Mouse (Mus musculus) Patski (cell line): ENCODE results near the gene Daam1. TPM values are rescaled to one million over a fixed set of nuclear protein-coding genes. Genes with fewer than 3 reads are reported as not detected.

Source experiments
- ATAC-seq: fragments of 100-300 bp; one replicate; pipeline ENCODE4 v1.8.0; 2021
- CTCF ChIA-PET: fragments of 350-600 bp; sonication (Branson Sonifier 250); formaldehyde crosslinking; loops from one replicate; lab custom pipeline; 2022; ENCODE audit warnings: inconsistent platforms; lab: Charles Lee
- POLR2A ChIA-PET: fragments of 350-600 bp; sonication (Branson Sonifier 250); formaldehyde crosslinking; loops from one replicate; lab custom pipeline; 2022; ENCODE audit warnings: antibody characterized with exemption, inconsistent platforms; lab: Charles Lee
- DNase-seq: peaks from one replicate; pipeline ENCODE4 v3.0.0-alpha.2; 2011; ENCODE audit warnings: low read depth, low spot score
- H3K27me3 ChIP-seq: fragments of 371-371 bp; one replicate; pipeline ENCODE4 v1.5.1; 2021
- CTCF ChIP-seq: fragments of 100-300 bp; IDR thresholded peaks from one replicate; pipeline ENCODE4 v1.5.1; 2021
- in situ Hi-C: fragments of 300-500 bp; cut with MboI; formaldehyde crosslinking; loops from 3 replicates; pipeline ENCODE4 v1.11.1; 2018; ENCODE audit warnings: low pct_unique_long_range_greater_than_20kb, mixed read lengths
- polyA plus RNA-seq: library from polyadenylated mRNA; unstranded; gene quantifications from one replicate; pipeline ENCODE4 v1.2.3, GENCODE M21; 2021

The Daam1 gene
- polyA plus RNA-seq, 1 experiment from 2014 or later, result 12.9 TPM

DNA sequence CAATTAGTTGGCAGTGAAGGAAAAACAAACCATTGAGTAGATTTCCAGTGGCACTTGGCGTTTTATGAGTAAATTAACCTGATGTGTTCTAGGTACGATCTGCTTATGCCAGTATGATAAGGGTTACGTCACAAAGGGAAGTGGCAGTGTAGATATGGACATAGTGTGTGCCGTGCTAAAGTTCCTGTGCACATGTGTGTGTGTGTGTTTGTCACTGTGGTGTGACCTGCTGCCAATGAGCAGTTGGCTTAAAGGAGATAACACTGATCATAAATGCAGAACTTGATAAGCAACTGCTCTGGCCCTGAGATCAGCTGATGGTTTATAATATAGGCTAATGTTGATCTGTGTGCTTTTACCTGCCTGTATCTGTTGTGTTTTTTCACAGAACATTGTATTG lies 73.4 kb downstream of the Daam1 start:
- POLR2A ChIA-PET, result no interaction called here
- CTCF ChIA-PET, result interaction anchor here (0.6 to 1.6 kb wide), 4 partner anchors 9 to 319 kb away, joined by 3 to 4 read pairs (median 3); no protein-coding TSS in a partner anchor
- no peaks in the 10 kb centered on the region for H3K27me3 ChIP-seq
- ATAC-seq (no peak), DNase-seq (no peak)
- TF ChIP-seq CTCF, result no peak
- in situ Hi-C loops, result no loop called here

DNA sequence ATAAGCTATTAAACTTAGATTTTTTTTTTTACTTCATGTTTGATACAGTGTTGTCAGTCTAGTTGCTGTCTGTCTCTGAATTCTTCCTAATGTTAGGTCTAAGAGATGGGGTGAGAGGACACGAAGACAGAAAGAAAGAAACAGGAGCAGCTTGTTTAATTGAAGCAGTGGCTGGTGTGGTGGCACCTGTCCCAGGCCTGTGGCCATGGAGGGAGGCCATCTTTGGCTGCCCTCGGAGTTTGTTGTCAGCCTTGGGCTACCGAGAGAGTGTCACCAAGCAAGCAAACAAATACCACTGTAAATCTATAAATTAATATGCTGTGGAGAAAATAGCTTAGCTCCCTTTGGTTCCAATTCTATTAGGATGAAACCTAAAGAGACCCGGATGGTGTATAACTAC lies 74.0 kb downstream of the Daam1 start:
- ATAC-seq (no peak), DNase-seq (no peak)
- ChIA-PET POLR2A (no interaction called here), CTCF (interaction anchor here (1.6 kb wide), 1 partner anchor 31 kb away, joined by 3 read pairs; no protein-coding TSS in a partner anchor)
- TF ChIP-seq CTCF, result no peak
- no peaks in the 10 kb centered on the region for H3K27me3 ChIP-seq
- in situ Hi-C loops, result no loop called here

DNA sequence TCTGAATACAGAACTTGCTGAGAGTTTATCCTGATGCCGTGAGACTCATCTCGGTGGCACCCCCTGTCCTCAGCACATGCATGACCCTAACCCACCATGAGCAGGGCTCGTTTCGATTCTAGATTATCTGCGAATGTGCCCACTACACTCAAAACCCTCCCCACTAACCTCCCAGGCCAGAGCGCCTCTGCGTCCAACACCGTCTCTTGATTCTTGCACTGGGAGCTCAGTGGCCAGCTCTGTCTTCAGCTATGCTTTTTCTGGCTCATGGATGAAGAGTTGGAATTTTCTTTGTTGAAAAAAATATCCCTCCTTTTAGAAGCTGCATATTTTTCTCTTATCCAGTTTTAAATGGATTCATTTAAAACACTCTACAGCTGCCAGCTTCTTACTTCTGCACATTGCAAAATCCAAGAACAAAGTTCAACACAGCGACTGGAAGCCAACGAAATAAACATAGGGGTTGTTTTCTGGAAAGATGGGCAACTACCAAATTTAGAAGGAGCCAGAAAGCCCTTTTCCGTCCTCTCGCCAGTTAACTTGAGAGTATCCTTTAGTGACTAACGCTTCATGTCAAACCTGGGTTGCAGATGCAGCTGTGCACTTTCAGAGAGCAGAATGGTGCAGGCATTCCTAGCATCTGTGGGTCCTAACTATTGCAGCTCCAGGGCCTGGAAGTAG lies 74.9 kb downstream of the Daam1 start:
- in situ Hi-C loops, result no loop called here
- no peak for TF ChIP-seq CTCF
- ATAC-seq (no peak), DNase-seq (no peak)
- ChIA-PET CTCF (interaction anchor here (1.6 kb wide), 1 partner anchor 30 kb away, joined by 3 read pairs; no protein-coding TSS in a partner anchor), POLR2A (no interaction called here)
- H3K27me3 ChIP-seq, result no peaks in the 10 kb centered on the region

DNA sequence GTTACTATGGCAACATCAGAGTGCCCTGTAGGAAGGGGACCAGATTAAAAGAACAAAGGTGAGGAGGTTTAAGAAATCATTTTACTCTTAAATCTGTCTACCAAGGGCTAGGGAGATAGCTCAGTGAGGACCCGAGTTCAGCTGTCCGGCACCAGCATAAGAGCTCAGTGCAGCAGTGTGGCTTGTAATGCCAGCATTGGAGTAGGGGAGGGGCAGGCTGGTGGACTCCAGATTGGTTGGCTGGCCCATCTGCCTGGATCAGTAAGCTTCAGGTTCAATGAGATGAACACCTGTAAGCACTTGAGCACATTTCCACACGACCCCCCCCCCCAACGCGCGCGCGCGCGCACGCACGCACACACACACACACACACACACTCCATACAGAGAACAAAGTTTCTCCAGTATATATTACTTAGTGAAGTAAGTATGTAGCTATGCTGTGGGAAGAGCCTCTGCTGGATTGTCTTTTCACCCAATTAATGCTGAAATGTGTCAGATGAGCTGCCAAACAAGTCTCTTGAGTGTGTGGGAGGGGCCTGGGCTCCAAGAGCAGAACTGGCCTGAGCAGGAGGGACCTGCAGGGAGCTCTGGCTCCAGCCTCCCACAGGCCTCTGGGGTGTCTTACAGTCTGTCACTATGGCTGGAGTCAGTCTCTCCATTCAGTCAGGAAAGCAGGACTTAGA lies 75.8 kb downstream of the Daam1 start:
- in situ Hi-C loops, result no loop called here
- no peak for TF ChIP-seq CTCF
- ChIA-PET POLR2A (interaction anchor here (0.6 kb wide), 2 partner anchors 323 to 1632 kb away, joined by 5 to 6 read pairs; no protein-coding TSS in a partner anchor), CTCF (no interaction called here)
- no peaks in the 10 kb centered on the region for H3K27me3 ChIP-seq
- no peak for ATAC-seq
- DNase-seq, result no peak

DNA sequence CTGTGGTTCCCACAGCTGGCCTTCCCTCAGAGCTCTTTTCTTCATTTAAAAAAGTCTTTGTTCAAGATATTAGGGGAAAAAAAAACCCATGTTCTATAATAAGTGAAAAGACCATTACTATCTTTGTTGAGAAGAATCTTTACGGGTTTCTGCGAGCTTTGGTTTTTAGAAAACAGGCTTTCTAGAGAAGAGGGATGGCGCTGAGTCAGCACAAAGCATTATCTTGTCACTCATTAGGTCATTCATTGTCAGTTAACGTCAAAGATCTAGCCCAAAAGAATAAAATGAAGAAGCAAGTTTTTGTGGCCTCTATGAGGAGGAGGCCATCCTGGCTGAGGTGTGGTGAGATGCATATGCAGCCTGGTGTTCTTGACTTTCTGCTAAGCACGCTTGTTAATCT lies 78.1 kb downstream of the Daam1 start:
- TF ChIP-seq CTCF, result no peak
- no peaks in the 10 kb centered on the region for H3K27me3 ChIP-seq
- DNase-seq (no peak), ATAC-seq (no peak)
- in situ Hi-C loops, result no loop called here
- CTCF ChIA-PET, result no interaction called here
- POLR2A ChIA-PET, result interaction anchor here (1.2 kb wide), 1 partner anchor 10 kb away, joined by 3 read pairs; no protein-coding TSS in a partner anchor

DNA sequence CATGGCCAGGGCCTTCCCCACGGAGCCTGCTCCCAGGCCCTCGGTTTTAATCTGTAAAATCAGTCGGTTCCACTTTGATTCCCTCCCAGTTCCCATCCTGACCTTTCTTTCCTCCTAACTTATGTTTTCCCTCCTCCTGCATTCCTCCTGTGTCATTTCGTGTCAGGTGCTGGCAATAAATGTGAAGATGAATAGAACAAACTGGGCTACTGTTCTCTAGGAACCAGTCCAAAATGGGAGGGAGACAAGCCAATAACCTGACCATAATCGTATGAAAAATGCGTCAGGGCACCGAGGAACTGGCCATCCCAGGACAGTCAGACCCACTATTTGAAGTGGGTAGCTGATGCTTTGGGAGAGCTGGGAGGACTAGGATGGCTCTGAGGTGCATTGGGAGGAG lies 79.4 kb downstream of the Daam1 start:
- in situ Hi-C loops, result no loop called here
- ATAC-seq, result no peak
- no peak for TF ChIP-seq CTCF
- POLR2A ChIA-PET, result no interaction called here
- CTCF ChIA-PET, result interaction anchor here (1.4 kb wide), 1 partner anchor 10 kb away, joined by 3 read pairs; no protein-coding TSS in a partner anchor
- no peaks in the 10 kb centered on the region for H3K27me3 ChIP-seq
- no peak for DNase-seq

DNA sequence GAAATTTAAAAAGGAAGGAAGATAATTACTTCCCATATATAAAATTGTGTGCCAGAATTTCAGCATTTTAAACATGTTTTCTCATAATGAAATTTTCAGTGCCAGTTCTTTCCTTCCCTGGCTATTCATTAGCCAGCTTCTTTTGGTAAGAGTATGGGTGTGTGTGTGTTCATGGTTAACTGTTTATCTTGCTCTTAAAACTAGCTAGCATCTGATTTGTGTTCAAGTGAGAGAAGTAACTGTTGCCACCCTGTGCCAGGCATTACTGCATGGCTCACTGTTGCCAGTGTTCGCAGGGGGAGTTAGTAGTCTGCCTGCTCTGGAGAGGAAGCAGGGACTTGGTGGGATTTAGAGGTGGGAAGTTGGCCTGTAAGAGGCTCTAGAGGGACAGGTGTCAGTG lies 81.4 kb downstream of the Daam1 start:
- no peak for DNase-seq
- ATAC-seq, result no peak
- CTCF ChIA-PET, result interaction anchor here (1.5 kb wide), 1 partner anchor 9 kb away, joined by 4 read pairs; no protein-coding TSS in a partner anchor
- in situ Hi-C loops, result no loop called here
- POLR2A ChIA-PET, result no interaction called here
- no peak for TF ChIP-seq CTCF
- H3K27me3 ChIP-seq, result no peaks in the 10 kb centered on the region

DNA sequence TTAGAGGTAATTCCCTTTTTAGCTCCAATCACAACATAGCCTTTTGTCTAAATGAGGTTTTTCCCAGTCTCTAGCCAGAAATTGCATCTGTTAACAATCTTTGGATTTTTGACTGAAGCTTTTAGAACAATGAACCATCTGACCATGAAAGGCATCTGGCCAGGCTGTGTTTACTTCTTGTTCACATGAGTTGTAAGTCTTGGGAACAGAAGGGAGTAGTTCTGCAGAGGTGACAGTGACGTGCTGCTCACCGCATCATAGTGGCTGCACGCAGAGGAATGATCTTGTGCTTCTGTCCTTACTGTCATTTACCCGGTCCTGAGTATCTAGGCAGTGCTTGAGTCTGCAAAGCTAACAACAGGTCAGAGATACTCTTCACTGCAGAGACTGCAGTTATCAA lies 88.3 kb downstream of the Daam1 start:
- H3K27me3 ChIP-seq, result no peaks in the 10 kb centered on the region
- POLR2A ChIA-PET, result no interaction called here
- DNase-seq (no peak), ATAC-seq (no peak)
- in situ Hi-C loops, result no loop called here
- CTCF ChIA-PET, result no interaction called here
- no peak for TF ChIP-seq CTCF

DNA sequence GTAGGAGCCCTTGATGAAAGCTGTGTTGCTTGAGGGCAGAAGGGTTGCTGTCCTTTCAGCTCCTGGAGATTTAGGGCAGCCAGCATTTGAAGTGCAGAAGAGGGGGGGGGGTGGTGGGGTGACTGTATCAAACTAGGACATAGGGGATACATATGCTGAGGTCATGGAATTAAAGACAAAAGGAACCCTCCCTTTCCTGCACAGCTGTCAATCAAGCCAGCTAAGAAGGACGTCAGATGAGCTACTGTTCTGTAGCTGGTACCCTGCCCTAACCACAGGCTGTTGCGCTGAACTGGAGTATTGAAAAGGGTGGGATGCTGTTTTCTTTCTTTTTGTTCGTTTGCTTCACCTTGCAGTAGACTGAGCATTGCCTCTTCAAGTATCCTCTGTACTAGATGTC lies 89.1 kb downstream of the Daam1 start:
- POLR2A ChIA-PET, result no interaction called here

DNA sequence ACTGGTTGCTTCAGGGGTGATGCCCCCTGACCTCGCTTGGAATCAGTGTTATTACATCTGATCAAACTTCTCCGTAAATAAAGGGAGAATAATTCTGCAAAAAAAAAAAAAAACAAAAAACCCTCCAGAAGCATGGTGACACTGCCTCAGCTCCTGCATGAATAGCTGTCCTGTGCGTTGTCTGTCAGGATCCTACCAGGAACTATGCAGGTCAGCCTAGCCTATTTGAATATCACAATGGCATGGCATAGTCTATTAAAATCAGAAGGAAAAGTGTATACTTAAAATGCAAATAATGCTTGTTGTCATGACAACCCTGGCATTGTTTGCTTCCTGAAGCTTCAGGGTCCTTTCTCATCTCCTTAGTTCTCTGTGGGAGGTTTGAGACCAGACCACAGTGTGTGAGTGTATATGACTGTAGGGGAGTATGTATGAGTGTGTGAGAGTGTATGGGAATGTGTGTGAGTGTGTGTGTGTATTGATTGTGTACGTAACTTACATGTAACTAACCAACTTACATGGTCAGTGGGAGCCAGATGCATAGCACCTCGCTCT lies 92.0 kb downstream of the Daam1 start:
- CTCF ChIA-PET, result no interaction called here
- POLR2A ChIA-PET, result no interaction called here
- in situ Hi-C loops, result no loop called here
- TF ChIP-seq CTCF, result no peak
- H3K27me3 ChIP-seq, result no peaks in the 10 kb centered on the region
- no peak for ATAC-seq
- DNase-seq, result no peak

More for the DNA sequence above, 89.1 kb downstream of the Daam1 start:
- in situ Hi-C loops, result no loop called here
- CTCF ChIA-PET, result interaction anchor here (0.8 to 2.0 kb wide), 2 partner anchors 9 to 10 kb away, joined by 3 to 5 read pairs; no protein-coding TSS in a partner anchor
- H3K27me3 ChIP-seq, result no peaks in the 10 kb centered on the region
- no peak for TF ChIP-seq CTCF
- ATAC-seq (no peak), DNase-seq (no peak)
